Mouse (Mus musculus) left cerebral cortex, adult 9 months (tissue): ENCODE measurements at regions not wholly inside any gene's neighbourhood (a gene's known extent, or its start where the extent isn't known, plus 50 kb on each side); places are given as distances from the start of the nearest gene placed in this dataset.

Experiments used
- DNase-seq, 2 experiments: peaks; one replicate each; pipeline ENCODE4 v3.0.0; 2022; ENCODE audit warnings: low spot score in 2 of 2

DNA sequence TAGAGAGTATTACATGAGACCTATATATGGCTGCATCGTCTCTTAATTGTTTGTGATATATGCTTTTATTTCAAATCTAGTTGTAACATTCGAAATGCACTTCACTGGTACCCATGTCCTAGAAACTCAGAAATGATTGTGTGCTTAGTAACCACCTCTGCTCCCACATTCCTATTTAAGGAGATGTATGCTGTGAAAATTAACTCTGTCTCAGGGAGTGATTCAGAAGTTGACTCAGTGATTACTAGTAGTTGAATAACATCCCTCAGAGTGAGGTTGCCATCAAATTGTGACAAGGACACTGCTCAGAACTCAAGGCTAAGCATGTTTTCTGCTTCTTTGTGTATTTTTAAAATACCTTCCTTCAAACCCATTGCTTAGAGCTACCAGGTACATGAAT lies 661.9 kb downstream of the Utrn start:
- no peak for DNase-seq

DNA sequence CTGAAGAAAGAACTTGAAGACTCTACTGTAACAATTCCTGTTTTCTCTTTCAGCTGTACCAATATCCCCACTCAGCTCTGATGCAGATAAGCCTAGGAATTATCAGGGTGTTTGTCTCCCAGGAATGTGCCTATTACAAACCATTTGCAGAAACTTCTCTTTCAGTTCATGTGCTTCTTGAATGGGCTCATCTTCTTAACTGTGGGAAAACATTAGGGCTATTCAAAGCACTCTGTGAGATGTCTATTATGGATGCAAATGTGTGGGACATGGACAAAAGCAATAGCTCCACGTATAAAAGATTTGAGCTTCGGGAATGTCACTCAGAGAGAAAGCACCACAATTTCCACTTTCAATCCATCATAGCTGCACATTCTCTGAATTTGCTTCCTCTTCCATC lies 659.0 kb downstream of the Utrn start:
- no peak for DNase-seq

DNA sequence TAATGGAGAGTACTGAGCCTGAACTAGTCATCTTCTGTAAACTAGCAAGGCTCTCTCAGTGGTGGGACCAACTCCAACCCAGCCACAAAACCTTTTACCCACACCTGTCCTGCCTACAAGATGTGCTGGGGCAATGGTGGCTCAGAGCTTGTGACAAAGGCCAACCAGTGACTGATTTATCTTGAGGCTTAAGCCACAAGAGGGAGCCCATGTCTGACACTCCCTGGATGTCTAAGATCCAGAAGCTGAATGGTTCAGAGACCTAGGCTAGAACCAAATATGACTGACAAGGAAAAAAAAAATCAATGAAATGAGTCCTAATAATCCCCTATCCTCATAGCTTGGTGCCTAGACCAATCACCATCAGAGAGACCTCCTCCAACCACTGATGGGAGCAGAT lies 650.3 kb downstream of the Utrn start:
- no peak for DNase-seq

GRCm38 (mm10) chr10:12234141-12234540 lies 635.0 kb downstream of the Utrn start:
- no peak for DNase-seq

- DNase-seq, result peak in 1 of 2 experiments; percentile 11
Measured at GRCm38 (mm10) chr10:12248853-12249252, 620.3 kb downstream of the Utrn start.

GRCm38 (mm10) chr10:12253274-12253673 lies 615.9 kb downstream of the Utrn start:
- no peak for DNase-seq

DNA sequence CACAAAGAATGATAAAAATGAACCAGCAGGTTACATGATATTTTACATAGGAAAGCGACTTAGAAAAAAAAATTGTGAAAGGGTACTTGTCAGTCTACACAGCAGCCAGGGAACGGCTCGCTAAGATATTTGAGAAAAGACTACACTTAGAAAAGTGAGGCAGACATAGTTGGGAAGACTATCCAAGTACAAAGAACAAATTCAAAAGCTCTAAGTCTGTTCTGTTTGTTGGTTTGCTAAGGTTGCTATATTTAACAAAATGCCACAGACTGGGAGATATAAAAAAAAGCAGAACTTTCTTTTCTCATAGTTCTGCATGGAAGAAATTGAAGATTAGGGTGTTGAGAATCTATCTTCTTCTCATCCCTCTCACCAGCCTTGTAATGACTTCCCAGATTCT lies 583.5 kb downstream of the Utrn start:
- no peak for DNase-seq

DNA sequence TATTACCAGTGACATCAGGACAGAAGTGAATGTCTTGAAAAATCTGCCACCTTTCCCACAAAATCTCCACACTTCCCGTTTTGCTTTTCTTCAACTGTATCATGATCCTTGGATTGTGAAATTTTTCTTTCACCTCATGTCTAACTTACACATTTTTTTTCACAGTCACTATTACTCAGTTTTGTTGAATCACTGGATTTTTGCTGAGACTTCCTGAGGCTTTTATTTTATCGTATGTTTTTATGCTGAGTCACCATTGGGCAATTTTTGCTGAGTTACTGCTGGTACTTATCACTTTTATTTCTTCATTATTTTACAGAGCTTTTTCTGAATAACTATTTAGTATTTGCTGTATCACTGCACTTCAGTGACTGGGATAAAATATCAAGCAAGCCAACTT lies 570.3 kb downstream of the Utrn start:
- DNase-seq, result no peak

GRCm38 (mm10) chr10:12302396-12302795 lies 566.8 kb downstream of the Utrn start:
- peak; percentile 27 to 46 for DNase-seq

GRCm38 (mm10) chr10:12320311-12320710 lies 548.9 kb downstream of the Utrn start:
- DNase-seq, result no peak
